Mouse (Mus musculus) spleen, adult 18-20 months (tissue): ENCODE results near the gene Nlrp3.
"Not testable (repeated sequence)": the region's sequence is repeated elsewhere in the genome, so short reads cannot be mapped to it uniquely, and the experiment has no call there.

ENCODE experiments used
- DNase-seq, 2 experiments: peaks; one replicate each; pipeline ENCODE4 v3.0.0; 2022; ENCODE audit warnings: mixed read lengths in 2 of 2

Nlrp3 gene

DNA sequence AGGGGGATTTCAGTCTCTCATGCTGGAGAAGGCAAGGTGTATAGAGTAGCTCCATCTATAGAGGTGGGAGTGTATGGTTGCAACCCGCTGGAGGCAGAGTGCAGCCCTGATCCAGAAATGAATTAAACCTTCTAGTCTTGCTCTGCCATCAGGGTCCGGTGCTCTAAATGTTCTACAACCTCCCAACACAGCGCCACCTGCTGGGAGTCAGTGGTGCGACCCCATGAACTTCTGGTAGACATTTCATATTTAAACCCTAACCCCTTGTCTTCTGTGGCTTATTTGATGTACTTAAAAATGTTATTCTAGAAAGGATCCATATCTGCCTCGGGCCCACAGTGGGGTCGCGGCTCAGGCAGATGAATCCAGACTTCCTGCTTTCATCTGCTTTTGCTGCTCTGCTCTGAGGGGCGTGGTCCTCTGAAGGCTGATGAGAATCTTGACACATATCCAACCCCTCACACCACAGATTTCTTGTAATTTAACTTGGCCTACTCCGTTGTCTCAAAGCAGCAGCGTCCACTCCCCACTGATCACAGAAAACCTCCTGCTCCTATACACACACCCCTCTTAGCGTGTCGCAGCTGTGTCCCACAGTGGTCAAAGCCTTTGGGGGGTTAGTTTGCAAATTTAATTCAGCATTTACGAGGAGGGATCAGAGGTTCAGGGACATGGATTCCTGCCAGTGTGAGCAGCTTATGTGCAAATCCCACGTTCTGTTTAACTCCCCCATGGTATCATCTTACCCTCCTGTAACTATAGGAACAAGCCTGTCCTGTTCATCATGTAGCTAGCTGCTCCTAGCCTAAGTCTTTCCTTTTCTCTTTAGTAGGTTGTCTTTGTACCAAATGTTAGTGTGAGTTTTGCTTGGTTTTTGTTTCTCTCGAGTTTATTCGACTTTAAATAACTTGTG, 3.9 kb upstream of the Nlrp3 start:
- peak in 1 of 2 experiments; percentile 49 for DNase-seq

DNA sequence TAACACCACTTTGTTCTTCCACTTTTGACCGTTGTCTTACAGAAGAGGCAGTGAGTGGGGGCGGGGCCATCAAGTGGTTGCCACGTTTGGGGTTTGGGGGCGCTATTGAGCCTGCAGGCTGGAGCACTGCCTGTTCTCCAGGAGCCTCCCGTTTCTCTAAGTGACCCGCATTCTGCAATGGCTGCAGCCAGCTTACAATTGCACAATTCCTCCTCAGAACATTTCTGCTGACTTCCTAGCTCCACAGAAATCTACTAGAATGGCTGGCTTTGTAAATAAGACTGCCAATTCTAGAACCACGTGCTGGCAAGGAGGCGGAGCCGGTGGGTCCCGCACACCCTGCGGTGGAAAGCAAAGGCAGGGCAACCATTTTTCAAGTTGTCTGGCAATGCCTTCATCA, 3.0 kb upstream of the Nlrp3 start:
- peak in 1 of 2 experiments; percentile 47 for DNase-seq

DNA sequence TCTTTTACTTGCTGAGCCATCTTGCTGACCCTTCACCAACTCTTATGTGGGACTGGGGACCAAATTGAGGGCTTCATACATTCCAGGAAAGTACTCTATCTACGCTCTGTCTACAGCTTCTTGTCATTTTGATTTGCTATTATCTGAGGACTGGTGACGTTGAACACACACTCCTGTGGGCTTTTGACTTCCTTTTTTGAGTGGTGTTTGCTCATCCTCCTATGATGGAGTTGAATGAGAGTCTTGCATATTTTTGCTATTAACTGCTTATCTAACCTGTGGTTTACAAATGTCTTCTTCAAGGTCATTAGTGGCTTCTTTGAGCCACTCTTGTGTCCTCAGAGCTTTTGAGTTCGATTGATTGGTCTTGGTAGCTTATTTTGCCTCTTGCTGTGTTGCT, 1.2 kb upstream of the Nlrp3 start:
- no peak for DNase-seq

DNA sequence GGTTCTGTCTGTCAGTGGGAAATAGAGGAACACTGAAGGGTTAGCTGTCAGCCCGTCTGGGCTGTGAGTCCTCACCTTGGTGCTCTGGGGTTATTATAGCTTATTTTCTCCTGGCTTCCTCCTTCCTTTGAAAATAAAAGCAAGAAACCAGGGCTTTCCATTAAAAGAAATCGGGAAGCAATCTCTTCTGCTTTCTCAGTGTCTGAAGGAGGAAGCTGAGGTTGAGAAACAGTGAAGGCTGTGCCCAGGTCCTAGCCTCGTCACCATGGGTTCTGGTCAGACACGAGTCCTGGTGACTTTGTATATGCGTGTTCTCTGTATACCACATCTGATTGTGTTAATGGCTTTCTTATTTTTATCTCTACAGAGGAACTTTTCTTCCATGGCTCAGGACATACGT, 1.1 kb downstream of the Nlrp3 start:
- no peak for DNase-seq

DNA sequence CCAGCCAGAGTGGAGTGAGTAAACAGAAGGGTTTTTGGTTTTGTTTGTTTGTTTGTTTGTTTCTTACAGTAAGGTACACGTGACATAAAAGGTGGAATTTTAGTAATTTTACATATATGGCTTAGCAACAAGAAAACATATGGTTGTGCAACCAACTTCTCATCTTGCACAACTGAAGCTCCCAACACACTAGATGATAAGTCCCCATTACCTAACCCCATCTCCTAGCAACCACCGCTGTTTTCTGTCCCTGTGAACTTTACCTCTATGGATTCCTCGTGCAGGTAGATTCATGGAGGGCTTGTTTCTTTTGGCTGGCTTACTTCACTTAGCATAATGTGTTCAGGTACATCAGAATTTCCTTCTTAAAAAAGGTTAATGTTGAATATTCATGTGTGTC, 2.0 kb downstream of the Nlrp3 start:
- DNase-seq = no peak

DNA sequence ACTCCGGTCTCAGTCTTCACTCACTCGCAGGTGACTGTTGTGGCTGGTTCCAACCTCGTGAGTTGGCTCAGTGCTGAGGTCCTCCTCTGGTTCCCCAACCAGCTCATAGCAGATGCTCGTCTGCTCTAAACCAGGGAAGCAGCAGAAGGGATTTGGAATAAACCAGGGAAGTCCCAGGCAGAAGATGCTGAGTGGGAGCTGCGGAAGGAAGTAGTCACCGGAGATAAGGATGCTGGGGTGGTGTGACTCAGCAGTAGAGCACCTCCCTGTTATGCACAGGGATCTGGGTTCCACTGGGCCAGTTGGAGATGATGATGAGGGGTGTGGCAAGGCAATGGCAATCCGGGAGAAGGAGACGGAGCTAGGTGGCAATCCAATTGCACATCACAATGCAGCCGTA, 2.6 kb downstream of the Nlrp3 start:
- no peak for DNase-seq

DNA sequence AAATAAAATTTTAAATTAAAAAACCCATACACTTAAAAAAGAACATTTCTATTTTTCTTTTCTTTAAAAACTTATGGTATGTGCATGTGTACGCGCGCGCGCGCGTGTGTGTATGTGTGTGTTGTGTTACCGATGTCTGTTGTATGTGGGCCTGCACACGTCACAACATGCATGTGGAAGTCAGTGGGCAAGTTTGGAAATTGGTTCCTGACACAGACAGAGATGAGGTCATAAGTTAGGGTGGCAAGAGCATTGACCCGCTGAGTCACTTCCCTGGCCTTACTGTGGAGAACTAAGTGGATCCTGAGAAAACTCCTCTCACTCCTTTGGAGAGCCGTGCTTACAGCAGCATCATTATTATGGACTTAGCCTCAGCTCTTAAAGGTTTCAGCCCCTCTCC, 12.8 kb downstream of the Nlrp3 start:
- DNase-seq = no peak

DNA sequence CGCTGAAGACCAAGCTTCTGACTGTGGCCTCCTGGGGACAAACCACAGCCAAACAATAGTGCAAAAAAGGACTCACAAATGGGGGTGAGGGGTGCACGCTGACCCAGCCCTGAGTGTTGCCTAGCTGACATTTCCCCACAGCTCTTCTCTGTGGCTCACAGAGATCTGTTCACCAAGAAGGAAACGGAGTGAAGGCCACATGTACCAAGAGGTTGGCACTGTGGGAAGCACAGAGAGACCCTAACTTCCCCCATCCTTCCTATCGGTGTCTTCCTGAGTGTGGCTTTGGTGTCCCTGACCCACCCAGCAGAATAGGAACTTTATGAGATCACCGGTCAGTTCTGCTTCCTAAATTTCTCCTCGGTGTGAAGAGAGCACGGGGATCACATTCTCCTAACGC, 13.2 kb downstream of the Nlrp3 start:
- DNase-seq = no peak

DNA sequence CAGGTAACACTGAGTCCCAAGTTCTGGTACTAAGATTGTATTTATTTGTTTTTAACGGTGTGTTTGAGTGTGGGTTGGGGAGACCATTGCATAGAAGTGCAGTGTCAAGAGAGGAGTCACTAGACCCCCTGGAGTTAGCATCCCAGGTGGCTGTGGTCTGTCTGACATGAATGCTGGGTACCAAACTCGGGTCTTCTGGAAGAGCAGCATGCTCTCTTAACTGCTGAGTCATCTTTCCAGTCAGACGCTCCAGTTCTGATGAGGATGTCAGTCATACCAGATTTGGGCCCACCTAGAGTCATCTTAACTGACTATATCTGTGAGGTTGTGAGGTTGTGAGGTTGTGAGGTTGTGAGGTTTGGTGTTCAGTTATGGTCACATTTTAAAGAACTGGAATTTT, 19.5 kb downstream of the Nlrp3 start:
- no peak for DNase-seq

DNA sequence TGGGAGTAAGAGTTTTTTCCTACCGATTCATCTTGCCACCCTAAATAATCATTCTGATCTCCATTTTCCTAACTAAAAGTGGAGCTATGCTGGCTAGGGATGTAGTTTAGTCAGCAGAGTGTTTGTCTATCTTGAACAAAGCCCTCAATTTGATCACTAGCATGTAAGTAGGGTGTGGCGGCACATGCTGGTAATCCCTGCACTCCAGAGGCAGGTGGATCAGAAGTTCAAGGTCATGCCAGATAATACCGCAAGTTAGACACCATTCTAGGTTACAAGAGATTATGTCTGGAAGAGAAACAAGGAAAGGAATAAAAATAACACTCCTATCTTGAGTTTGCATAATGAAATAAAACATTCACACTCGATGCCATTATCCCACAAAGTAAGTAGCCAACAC, 21.0 kb downstream of the Nlrp3 start:
- no peak for DNase-seq

DNA sequence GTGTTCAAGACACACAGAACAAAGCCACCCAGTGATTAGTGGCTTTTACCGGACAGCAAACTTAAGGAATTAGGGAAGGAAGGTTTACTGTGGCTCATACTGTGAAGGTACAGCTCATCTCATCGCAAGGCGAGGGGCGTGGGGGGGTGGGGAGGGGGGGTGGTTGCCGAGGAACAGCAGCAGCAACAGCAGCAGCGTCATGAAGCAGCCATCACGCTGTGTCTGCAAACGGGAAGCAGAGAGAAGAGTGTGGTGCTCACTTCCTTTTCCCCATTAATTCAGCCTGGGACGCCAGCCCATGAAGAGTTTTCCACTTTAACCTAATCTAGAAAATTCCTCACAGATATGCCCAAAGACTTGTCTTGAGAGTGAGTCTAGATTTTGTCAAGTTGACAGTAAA, 21.5 kb downstream of the Nlrp3 start:
- no peak for DNase-seq

DNA sequence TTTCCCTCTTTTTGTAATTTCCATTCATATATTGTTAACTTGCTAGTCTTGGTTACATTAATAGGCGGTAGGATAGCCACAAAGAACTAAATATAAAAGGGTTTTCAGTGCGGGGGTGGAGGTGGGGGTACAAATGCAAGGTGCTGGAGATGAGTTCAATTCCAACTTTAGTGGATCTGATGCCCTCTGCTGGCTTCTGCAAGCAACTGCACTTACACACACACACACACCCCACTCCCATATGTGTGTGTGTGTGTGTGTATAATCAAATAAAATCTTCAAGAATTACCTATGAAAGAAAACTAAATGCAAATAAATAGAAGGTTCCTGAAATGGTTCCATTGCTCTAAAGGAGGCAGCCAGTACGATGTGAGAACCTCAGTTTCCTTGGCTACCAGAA, 27.9 kb downstream of the Nlrp3 start:
- DNase-seq = no peak

DNA sequence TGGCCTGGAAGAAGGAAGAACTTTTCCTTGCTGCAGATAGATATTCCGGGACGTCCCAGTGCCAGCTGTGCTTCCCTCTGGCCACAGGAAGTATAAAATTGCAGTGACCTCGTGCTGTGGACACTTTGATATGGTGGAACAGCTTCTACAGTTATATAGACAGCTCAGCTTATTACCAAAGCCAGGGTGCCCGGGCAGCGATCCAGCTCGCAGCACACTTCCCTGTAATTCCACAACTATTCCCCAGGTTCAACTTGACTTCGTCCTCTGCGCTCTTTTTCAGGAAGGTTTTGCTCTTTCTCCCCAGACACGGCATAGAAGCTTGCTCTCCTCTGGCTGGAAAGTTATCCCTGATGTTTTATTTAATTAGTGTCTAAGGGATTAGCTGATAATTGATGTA, 34.4 kb downstream of the Nlrp3 start:
- no peak for DNase-seq

DNA sequence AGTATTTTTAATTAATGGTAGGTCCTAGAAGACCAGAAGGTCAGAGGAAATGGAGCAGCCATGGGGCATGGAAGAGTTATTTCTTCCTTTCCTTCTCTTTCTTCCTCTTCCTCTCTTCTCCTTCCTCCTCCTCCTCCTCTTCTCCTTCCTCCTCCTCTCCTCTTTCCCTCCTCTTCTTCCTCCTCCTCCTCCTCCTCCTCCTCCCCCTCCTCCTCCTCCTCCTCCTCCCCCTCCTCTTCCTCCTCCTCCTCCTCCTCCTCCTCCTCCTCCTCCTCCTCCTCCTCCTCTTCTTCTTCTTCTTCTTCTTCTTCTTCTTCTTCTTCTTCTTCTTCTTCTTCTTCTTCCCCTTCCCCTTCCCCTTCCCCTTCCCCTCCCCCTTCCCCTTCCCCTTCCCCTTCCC, 34.8 kb downstream of the Nlrp3 start, which contains the start of gene Olfr222:
Olfr222 (minus strand) TSS at position 101 of the 400 bp plus-strand sequence.
- DNase-seq = not testable (repeated sequence)

DNA sequence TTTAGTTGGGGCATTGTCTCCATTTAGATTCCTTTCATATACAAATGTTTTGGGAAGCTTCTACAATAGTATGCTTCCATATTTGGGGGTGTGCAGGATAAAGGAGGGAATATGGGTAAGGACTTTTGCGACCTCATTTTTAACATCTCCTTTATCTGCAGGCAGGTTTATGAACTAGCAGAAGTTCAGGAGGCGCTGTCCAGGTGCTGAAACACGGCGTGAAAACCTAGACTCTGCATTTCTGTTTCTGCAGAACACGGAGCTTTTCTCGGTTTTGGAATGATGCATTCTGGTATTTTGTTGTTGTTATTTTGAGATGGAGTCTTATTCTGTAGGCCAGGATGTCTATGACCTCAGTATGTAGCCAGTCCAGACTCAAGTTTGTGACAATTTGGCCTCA, 43.2 kb downstream of the Nlrp3 start:
- DNase-seq = no peak

DNA sequence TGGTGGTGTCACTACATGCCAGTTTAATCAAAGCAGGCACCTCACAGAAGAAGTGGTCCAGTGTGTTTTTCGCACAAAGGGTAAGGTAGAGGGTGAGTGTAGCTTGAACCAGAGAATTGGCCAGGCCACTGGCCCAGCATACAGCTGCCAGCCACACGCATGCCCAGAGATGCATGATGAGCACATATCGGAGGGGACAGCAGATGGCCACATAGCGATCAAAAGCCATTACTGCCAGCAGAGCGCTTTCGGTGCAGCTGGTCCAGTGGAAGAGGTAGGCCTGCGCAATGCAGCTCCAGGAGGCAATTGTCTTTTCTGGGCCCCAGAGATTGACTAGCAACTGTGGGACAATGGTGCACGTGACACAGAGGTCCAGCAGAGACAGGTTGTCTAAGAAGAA, 48.1 kb downstream of the Nlrp3 start:
- no peak for DNase-seq

DNA sequence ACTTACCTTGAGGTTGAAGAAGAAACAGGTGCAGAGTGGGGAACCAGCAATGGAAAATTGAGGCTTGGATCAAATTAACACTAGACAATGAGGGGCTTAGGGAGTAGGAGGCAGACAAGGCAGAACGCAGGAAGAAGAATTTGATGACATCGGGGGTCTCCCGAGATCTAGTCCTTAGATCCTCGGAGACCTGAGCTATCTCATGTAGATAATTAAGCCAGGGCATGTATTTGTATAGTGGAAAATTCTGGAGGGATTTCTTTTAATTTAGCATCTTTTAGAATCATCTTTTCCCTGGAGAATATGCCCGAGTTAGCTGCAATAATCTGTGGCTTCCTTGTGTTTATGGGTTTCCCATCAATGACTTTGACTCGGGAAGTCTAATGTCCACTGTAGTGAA, 51.8 kb downstream of the Nlrp3 start, which contains the start of gene Olfr223:
Olfr223 (minus strand) TSS at position 101 of the 400 bp plus-strand sequence.
- DNase-seq = no peak

DNA sequence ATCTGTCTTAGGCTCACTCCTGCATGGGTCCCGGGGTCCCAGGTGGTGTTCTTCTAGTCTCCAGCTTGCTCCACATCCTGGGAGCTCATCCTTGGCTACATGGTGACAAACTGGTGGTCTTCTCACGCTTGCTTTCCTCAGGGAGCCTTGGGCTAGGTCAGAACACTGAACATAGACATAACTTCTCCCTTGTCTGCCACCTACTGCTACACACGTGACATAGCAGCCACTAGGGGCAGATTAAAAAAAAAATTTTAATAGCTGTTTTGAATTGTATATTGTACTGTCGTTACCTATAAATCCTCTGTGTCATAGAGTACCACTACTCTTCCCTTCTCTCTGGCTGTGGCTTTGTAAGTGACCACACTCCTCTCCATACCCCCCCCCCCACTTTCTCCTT, 54.7 kb downstream of the Nlrp3 start:
- no peak for DNase-seq

DNA sequence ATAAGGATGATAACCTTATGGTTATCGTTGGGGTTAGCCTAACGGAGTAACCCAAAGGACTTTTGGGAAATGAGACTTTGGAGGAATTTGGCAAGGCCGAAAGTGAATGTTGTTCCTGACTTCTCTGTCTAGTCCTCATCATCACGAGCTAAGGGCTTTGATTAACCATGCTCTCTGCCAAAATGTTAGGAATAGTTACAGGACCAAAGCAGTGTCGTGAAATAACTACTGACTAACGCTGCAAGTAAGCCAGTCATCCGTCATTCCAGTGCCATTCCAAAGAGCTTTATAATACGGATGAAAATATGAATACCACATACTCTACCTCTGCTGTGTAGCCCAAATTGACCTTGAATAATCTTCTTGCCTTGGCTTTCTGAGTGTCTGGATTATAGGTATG, 55.6 kb downstream of the Nlrp3 start:
- DNase-seq = no peak

DNA sequence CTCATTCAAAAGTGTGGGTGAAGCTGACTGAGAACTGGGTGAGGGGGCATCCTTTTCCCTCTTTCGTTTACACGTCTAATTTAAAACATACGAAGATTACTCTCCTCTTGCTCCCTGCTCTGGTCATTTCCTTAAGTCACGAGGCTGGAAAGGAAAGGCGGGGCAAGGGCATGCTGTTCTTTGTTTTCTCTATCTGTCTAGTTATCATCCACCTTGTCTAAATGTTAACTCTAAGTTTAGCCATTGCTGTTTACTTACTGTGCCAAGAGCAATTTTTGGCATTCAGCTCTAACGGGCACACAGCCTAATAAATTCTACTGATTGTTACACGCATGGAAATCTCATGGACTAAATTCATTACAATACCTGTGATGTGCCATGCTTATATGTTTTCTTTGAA, 57.8 kb downstream of the Nlrp3 start:
- DNase-seq = no peak

DNA sequence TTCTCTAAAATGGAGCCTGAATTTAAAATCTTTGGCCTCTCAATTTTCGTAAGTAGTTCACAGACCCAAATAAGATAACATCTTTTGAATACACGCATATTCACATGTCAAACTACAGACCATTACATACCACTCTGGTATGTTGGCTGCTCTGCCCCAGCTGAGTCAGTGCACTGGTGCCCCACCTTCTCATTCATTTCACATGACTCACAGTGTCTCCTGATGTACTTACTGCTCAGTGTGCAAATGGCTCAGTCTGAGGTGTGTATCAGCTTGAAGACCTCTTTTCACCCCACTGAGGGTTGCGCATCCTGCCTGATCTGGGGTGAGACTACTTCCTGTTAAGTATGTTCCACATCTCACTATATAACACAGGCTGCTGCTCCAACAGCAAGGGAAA, 59.5 kb downstream of the Nlrp3 start:
- no peak for DNase-seq

DNA sequence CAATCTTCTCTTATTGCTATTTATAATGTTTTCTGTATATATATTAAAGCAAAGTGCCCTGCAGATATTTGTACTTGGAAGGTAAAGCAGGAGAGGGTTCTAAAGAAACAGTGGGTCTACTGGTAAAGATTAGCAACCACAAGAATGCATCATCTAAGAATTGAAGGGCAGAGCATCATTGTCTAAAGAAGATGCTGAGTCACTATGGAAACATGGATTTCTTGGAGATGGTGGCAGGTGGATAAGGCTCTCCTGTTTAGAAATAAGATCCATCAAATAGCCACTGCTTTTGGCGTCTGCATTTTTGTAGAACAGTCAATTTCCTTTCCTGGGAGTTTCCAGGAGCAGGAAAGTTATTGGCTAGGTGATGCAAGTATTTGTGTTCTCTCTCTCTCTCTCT, 60.9 kb downstream of the Nlrp3 start:
- DNase-seq = no peak

DNA sequence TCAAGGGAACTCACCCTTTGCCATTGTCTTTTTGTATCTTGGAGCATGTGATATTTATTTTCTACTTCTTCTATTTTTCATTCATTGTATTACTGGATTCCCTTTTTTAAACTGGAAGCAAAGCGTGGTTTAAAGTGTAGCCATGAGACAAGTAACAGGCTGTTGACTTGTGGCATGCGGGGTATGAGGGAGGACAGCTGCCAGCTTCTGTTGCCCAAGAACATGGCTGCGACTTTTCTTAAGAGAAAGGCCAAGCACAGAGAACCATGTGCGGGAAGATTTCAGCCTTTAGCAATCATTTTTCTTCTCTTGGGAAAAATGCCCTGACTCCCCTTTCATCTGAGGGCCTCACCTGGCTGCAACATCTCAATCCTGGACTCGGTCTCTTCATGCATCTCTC, 70.3 kb downstream of the Nlrp3 start:
- no peak for DNase-seq

DNA sequence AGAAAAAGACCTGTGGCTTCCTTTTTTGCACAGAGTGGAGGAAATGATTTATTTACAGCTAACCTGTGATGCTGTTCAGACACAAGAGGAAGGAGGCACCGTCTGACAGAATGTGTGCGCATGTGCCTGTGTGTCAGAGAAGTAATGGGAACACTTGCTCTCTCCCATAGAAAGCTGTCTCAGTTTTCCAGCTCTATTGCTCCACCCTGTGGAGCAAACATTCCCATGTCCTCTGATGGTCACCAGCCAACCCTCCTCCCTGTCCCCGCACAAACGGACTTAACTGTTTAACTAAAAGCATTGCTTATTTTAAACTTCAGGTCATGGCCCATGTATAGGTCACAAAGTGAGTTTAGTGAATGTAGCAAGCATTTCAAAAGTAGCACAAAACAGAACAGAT, 72.8 kb downstream of the Nlrp3 start:
- DNase-seq = no peak
